Mouse (Mus musculus) megakaryocyte, embryonic 14.5 days (primary cell): ENCODE measurements around the gene Sbk2.

Experiments
- FLI1 ChIP-seq: IDR thresholded peaks from 2 replicates; pipeline ENCODE4 v1.6.1; 2012; ENCODE audit warnings: low read length, inconsistent platforms, mixed read lengths
- GATA1 ChIP-seq: IDR thresholded peaks from 3 replicates; pipeline ENCODE4 v1.6.1; 2012; ENCODE audit warnings: mixed read lengths, low read length, inconsistent platforms, borderline replicate concordance

- TF ChIP-seq GATA1 (no peak), FLI1 (no peak)
Observed at GRCm38 (mm10) chr7:4963527-4963926, 679 bp downstream of the Sbk2 start.
